Mouse (Mus musculus): ENCODE data around the gene Spin2d. TPM values are rescaled to one million over a fixed set of nuclear protein-coding genes. Genes with fewer than 3 reads are reported as not detected.

The Spin2d gene
- polyA plus RNA-seq (2012; rRNA removed) = not detected in 2 replicates

GRCm38 (mm10) chrX:73176889-73177288 is at the start of gene Spin2d:
Spin2d (minus strand) TSS chrX:73176989.

GRCm38 (mm10) chrX:73213819-73214564 is 37.2 kb upstream of the Spin2d start, which contains the start of gene Xlr4b:
Xlr4b (plus strand) TSS chrX:73214333.

GRCm38 (mm10) chrX:73191934-73192333 is 15.1 kb upstream of the Spin2d start, which contains the start of gene Xlr3b:
Xlr3b (plus strand) TSS chrX:73192207.

GRCm38 (mm10) chrX:73149350-73149749 is 27.4 kb downstream of the Spin2d start, which contains the start of gene DXBay18:
DXBay18 (minus strand) TSS chrX:73149450.

GRCm38 (mm10) chrX:73148496-73148895 is 28.3 kb downstream of the Spin2d start, which contains the start of gene Xlr5b:
Xlr5b (plus strand) TSS chrX:73148796.

Other genes starting within 250 kb of the Spin2d start
- 0.76 and 1.1 TPM in 2 replicates for gene Zfp185, start 189.7 kb downstream of the Spin2d start, polyA plus RNA-seq (2012; rRNA removed)
- 0.03 TPM in 1 of 2 replicates, not detected in the other for gene Pnma5, start 139.9 kb downstream of the Spin2d start, polyA plus RNA-seq (2012; rRNA removed)
- gene Pnma3, start 112.2 kb downstream of the Spin2d start, polyA plus RNA-seq (2012; rRNA removed) = 0.01 TPM in 1 of 2 replicates, not detected in the other
- gene Xlr4a, start 94.5 kb downstream of the Spin2d start, polyA plus RNA-seq (2012; rRNA removed) = 0.56 and 0.80 TPM in 2 replicates
- 0.59 and 1.3 TPM in 2 replicates for gene Xlr3a, start 79.9 kb downstream of the Spin2d start, polyA plus RNA-seq (2012; rRNA removed)
- gene Gm14685, start 59.9 kb downstream of the Spin2d start, polyA plus RNA-seq (2012; rRNA removed) = 0.01 and 0.02 TPM in 2 replicates
- not detected in 2 replicates for gene Xlr5b, start 28.2 kb downstream of the Spin2d start, polyA plus RNA-seq (2012; rRNA removed)
- 0.01 and 0.05 TPM in 2 replicates for gene DXBay18, start 27.5 kb downstream of the Spin2d start, polyA plus RNA-seq (2012; rRNA removed)
- gene Xlr3b, start 15.2 kb upstream of the Spin2d start, polyA plus RNA-seq (2012; rRNA removed) = 0.73 and 1.6 TPM in 2 replicates
- 1.0 and 1.5 TPM in 2 replicates for gene Xlr4b, start 37.3 kb upstream of the Spin2d start, polyA plus RNA-seq (2012; rRNA removed)
- 1.0 and 1.4 TPM in 2 replicates for gene F8a, start 51.3 kb upstream of the Spin2d start, polyA plus RNA-seq (2012; rRNA removed)
- 0.24 and 0.32 TPM in 2 replicates for gene Xlr4c, start 66.1 kb upstream of the Spin2d start, polyA plus RNA-seq (2012; rRNA removed)
- gene Xlr3c, start 88.4 kb upstream of the Spin2d start, polyA plus RNA-seq (2012; rRNA removed) = not detected in 2 replicates
- gene Xlr5a, start 116.0 kb upstream of the Spin2d start, polyA plus RNA-seq (2012; rRNA removed) = 0.05 TPM in 1 of 2 replicates, not detected in the other
- not detected in 2 replicates for gene Xlr5c, start 116.0 kb upstream of the Spin2d start, polyA plus RNA-seq (2012; rRNA removed)
- not detected in 2 replicates for gene Gm45015, start 159.9 kb upstream of the Spin2d start, polyA plus RNA-seq (2012; rRNA removed)
- 3.2 TPM in 2 replicates for gene Zfp275, start 165.6 kb upstream of the Spin2d start, polyA plus RNA-seq (2012; rRNA removed)
- gene Gm18336, start 221.7 kb upstream of the Spin2d start, polyA plus RNA-seq (2012; rRNA removed) = not detected in 2 replicates
- under 0.01 TPM in 1 of 2 replicates, not detected in the other for gene Zfp92, start 234.1 kb upstream of the Spin2d start, polyA plus RNA-seq (2012; rRNA removed)

Data from liver, embryonic 14 days (tissue).